Mouse (Mus musculus) heart, embryonic 13.5 days (tissue): ENCODE measurements at regions not wholly inside any gene's neighbourhood (a gene's known extent, or its start where the extent isn't known, plus 50 kb on each side); places are given as distances from the start of the nearest gene placed in this dataset.

Experiments
- ATAC-seq: fragments of 200-750 bp; cut with Nextera tagmentation; 2 replicates; pipeline ENCODE4 v1.8.0; 2017; ENCODE audit warnings: moderate TSS enrichment; ENCODE audit not compliant: insufficient number of reproducible peaks, low FRiP score, low TSS enrichment; ENCODE audit errors: extremely low read depth
- H3K27ac ChIP-seq: fragments of 300-500 bp; sonication (generic); replicated peaks from 2 replicates; pipeline ENCODE4 v1.5.1; 2015; ENCODE audit warnings: moderate library complexity, mild to moderate bottlenecking, inconsistent platforms
- H3K27me3 ChIP-seq: fragments of 300-500 bp; sonication (generic); replicated peaks from 2 replicates; pipeline ENCODE4 v1.6.1; 2015; ENCODE audit warnings: mild to moderate bottlenecking, inconsistent platforms
- H3K36me3 ChIP-seq: fragments of 300-500 bp; sonication (generic); 2 replicates; pipeline ENCODE4 v1.6.1; 2015; ENCODE audit warnings: mild to moderate bottlenecking, inconsistent platforms
- H3K4me1 ChIP-seq: fragments of 300-500 bp; sonication (generic); 2 replicates; pipeline ENCODE4 v1.6.1; 2015; ENCODE audit warnings: inconsistent platforms
- H3K4me2 ChIP-seq: fragments of 300-500 bp; sonication (generic); 2 replicates; pipeline ENCODE4 v1.6.1; 2015; ENCODE audit warnings: inconsistent platforms, mild to moderate bottlenecking, moderate library complexity
- H3K4me3 ChIP-seq: fragments of 300-500 bp; sonication (generic); 2 replicates; pipeline ENCODE4 v1.5.1; 2015; ENCODE audit warnings: moderate library complexity, mild to moderate bottlenecking, inconsistent platforms
- H3K9ac ChIP-seq: fragments of 300-500 bp; sonication (generic); 2 replicates; pipeline ENCODE4 v1.6.1; 2015; ENCODE audit warnings: inconsistent platforms, mild to moderate bottlenecking, moderate library complexity
- H3K9me3 ChIP-seq: fragments of 300-500 bp; sonication (generic); 2 replicates; pipeline ENCODE4 v1.6.1; 2016; ENCODE audit warnings: inconsistent platforms
- WGBS: fragments of 180-500 bp; shearing (Covaris S2); methylation state at CpG from one replicate; pipeline ENCODE4 v1.1.7; 2015; ENCODE audit warnings: mixed read lengths; 5-methylcytosine and 5-hydroxymethylcytosine counted together

DNA sequence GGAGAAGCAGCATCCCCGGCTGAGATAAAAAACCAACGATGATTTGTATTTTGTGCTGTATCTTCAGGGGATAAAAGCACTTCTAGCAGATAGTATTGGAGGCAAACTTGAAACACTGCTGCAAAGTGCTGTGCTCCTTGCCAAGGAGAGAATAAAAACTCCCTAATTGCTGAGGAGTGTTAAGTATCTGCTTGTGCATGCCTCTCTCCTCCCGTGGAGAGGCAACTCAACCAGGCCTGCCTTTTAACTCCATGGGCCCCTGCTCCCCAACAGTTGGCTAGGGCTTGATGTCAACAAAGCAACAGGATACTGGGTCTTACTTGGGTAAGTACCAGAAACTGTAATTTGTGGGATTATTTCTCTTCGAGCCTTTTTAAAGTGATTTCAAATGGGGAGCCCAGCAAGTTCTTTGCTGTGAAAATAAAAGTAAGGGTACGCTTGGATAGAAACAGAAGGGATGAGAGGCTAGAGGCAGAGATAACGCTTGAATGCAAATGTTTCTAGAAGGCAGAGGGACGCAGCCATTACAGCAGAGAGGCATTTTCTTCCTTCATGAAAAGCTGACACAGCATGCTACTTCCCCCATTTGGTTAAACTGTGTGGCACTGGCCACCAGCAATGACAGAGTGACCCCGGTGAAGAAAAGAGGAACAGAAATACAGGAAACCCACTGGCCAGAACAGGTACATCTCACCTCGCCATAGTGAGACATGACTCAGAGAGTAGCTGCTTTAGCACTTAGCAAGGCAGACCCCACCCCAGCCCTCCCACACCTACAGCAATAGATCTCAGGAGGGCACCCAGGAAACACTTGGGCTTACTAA is 369.0 kb upstream of the Spred2 start:
- Histone ChIP-seq H3K27me3 (no peaks in the 10 kb centered on the region), H3K4me3 (no peak overlapping the region), H3K4me1 (no peaks in the 10 kb centered on the region), H3K4me2 (no peak overlapping the region), H3K27ac (no peak overlapping the region), H3K9ac (no peak overlapping the region), H3K36me3 (no peaks in the 10 kb centered on the region), H3K9me3 (no peaks in the 10 kb centered on the region)
- ATAC-seq = no peak
- 63% methylated on average over 9 of the region's 9 CpGs for WGBS

GRCm38 (mm10) chr11:19560452-19560851 is 363.7 kb upstream of the Spred2 start:
- WGBS = 81% methylated on average over 7 of the region's 7 CpGs
- no peak overlapping the region for H3K27ac ChIP-seq

GRCm38 (mm10) chr11:19562668-19563067 is 361.5 kb upstream of the Spred2 start:
- no peak for ATAC-seq
- no peak overlapping the region for H3K27ac ChIP-seq
- no peak overlapping the region for H3K4me3 ChIP-seq
- no peaks in the 10 kb centered on the region for H3K4me1 ChIP-seq
- H3K4me2 ChIP-seq = no peak overlapping the region
- H3K9ac ChIP-seq = no peak overlapping the region
- H3K36me3 ChIP-seq = no peaks in the 10 kb centered on the region
- H3K9me3 ChIP-seq = no peaks in the 10 kb centered on the region
- H3K27me3 ChIP-seq = no peaks in the 10 kb centered on the region
- 72% methylated on average over 4 of the region's 4 CpGs for WGBS

More at GRCm38 (mm10) chr11:19560452-19560851, 363.7 kb upstream of the Spred2 start:
- H3K4me1 ChIP-seq = no peaks in the 10 kb centered on the region
- no peaks in the 10 kb centered on the region for H3K27me3 ChIP-seq
- H3K4me3 ChIP-seq = no peak overlapping the region
- no peak overlapping the region for H3K9ac ChIP-seq
- no peak for ATAC-seq
- H3K4me2 ChIP-seq = no peak overlapping the region
- no peaks in the 10 kb centered on the region for H3K9me3 ChIP-seq
- no peaks in the 10 kb centered on the region for H3K36me3 ChIP-seq

- Histone ChIP-seq H3K4me3 (no peak overlapping the region), H3K27ac (no peak overlapping the region), H3K9me3 (peaks cover 4% of the 10 kb centered on the region; the same call in 1 of the 2 replicates), H3K9ac (no peak overlapping the region), H3K36me3 (no peaks in the 10 kb centered on the region), H3K27me3 (no peaks in the 10 kb centered on the region), H3K4me2 (no peak overlapping the region), H3K4me1 (no peaks in the 10 kb centered on the region)
- no peak for ATAC-seq
- 78% methylated on average over 7 of the region's 7 CpGs for WGBS
Observed at GRCm38 (mm10) chr11:19585228-19585627, 338.9 kb upstream of the Spred2 start.

GRCm38 (mm10) chr11:19592506-19593355 is 331.4 kb upstream of the Spred2 start:
- H3K4me1 ChIP-seq = no peaks in the 10 kb centered on the region
- no peak overlapping the region for H3K4me3 ChIP-seq
- no peak overlapping the region for H3K4me2 ChIP-seq
- no peaks in the 10 kb centered on the region for H3K27me3 ChIP-seq
- H3K9ac ChIP-seq = no peak overlapping the region
- WGBS = 74% methylated on average over 6 of the region's 6 CpGs
- H3K9me3 ChIP-seq = peaks cover 4% of the 10 kb centered on the region; the same call in 1 of the 2 replicates
- no peaks in the 10 kb centered on the region for H3K36me3 ChIP-seq
- ATAC-seq = no peak
- no peak overlapping the region for H3K27ac ChIP-seq

DNA sequence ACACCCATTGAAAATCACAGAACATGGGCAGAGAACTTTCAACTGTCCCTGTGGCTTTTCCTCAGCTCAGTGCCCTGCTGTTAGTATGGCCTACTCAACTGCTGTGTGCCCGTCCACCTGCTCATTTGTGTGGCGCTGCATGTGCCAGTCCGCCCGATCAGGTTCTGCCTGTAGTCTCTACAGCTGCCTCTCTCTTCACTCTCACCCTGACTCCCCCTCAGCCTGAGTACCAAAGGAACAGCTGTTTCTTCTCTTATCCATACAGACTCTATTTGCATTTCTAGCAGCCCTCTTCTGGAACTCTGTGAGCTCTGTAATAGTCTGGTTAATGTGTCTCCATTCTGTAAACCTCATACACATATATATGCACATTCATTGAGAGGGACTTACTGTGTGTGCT is 329.1 kb upstream of the Spred2 start:
- no peak for ATAC-seq
- H3K9ac ChIP-seq = no peak overlapping the region
- H3K4me3 ChIP-seq = no peak overlapping the region
- H3K4me1 ChIP-seq = no peaks in the 10 kb centered on the region
- H3K4me2 ChIP-seq = no peak overlapping the region
- no peaks in the 10 kb centered on the region for H3K9me3 ChIP-seq
- no peak overlapping the region for H3K27ac ChIP-seq
- H3K36me3 ChIP-seq = no peaks in the 10 kb centered on the region
- H3K27me3 ChIP-seq = no peaks in the 10 kb centered on the region
- WGBS = 90% methylated on average over 4 of the region's 4 CpGs

GRCm38 (mm10) chr11:19596336-19596735 is 327.8 kb upstream of the Spred2 start:
- ATAC-seq = no peak
- Histone ChIP-seq H3K4me1 (no peaks in the 10 kb centered on the region), H3K27me3 (no peaks in the 10 kb centered on the region), H3K9ac (no peak overlapping the region), H3K4me2 (no peak overlapping the region), H3K36me3 (no peaks in the 10 kb centered on the region), H3K9me3 (no peaks in the 10 kb centered on the region), H3K27ac (no peak overlapping the region), H3K4me3 (no peak overlapping the region)

- Histone ChIP-seq H3K4me3 (no peak overlapping the region), H3K27me3 (no peaks in the 10 kb centered on the region), H3K4me1 (no peaks in the 10 kb centered on the region), H3K36me3 (no peaks in the 10 kb centered on the region), H3K27ac (no peak overlapping the region), H3K9me3 (no peaks in the 10 kb centered on the region), H3K4me2 (no peak overlapping the region), H3K9ac (no peak overlapping the region)
- no peak for ATAC-seq
- 78% methylated on average over 9 of the region's 9 CpGs for WGBS
Observed at GRCm38 (mm10) chr11:19599433-19599832, 324.7 kb upstream of the Spred2 start.

GRCm38 (mm10) chr11:19601216-19601938 is 322.8 kb upstream of the Spred2 start:
- no peaks in the 10 kb centered on the region for H3K27me3 ChIP-seq
- no peak for ATAC-seq
- no peak overlapping the region for H3K9ac ChIP-seq
- no peaks in the 10 kb centered on the region for H3K9me3 ChIP-seq
- no peak overlapping the region for H3K4me3 ChIP-seq
- no peaks in the 10 kb centered on the region for H3K4me1 ChIP-seq
- no peak overlapping the region for H3K27ac ChIP-seq
- 74% methylated on average over 15 of the region's 15 CpGs for WGBS
- no peak overlapping the region for H3K4me2 ChIP-seq
- no peaks in the 10 kb centered on the region for H3K36me3 ChIP-seq

GRCm38 (mm10) chr11:19602496-19602895 is 321.7 kb upstream of the Spred2 start:
- 75% methylated on average over 5 of the region's 5 CpGs for WGBS
- H3K4me1 ChIP-seq = no peaks in the 10 kb centered on the region

GRCm38 (mm10) chr11:19605602-19606001 is 318.6 kb upstream of the Spred2 start:
- Histone ChIP-seq H3K4me2 (no peak overlapping the region), H3K4me1 (no peaks in the 10 kb centered on the region), H3K36me3 (no peaks in the 10 kb centered on the region), H3K9ac (no peak overlapping the region), H3K27me3 (no peaks in the 10 kb centered on the region), H3K27ac (no peak overlapping the region), H3K4me3 (no peak overlapping the region), H3K9me3 (no peaks in the 10 kb centered on the region)
- no peak for ATAC-seq
- WGBS = 76% methylated on average over 4 of the region's 4 CpGs

More at GRCm38 (mm10) chr11:19602496-19602895, 321.7 kb upstream of the Spred2 start:
- no peak overlapping the region for H3K4me2 ChIP-seq
- H3K9ac ChIP-seq = no peak overlapping the region
- no peaks in the 10 kb centered on the region for H3K27me3 ChIP-seq
- H3K36me3 ChIP-seq = no peaks in the 10 kb centered on the region
- ATAC-seq = no peak
- H3K4me3 ChIP-seq = no peak overlapping the region
- H3K9me3 ChIP-seq = no peaks in the 10 kb centered on the region
- H3K27ac ChIP-seq = no peak overlapping the region
